15 mouse cellular contexts compared by ENCODE assay signal in the genomic region with DNA sequence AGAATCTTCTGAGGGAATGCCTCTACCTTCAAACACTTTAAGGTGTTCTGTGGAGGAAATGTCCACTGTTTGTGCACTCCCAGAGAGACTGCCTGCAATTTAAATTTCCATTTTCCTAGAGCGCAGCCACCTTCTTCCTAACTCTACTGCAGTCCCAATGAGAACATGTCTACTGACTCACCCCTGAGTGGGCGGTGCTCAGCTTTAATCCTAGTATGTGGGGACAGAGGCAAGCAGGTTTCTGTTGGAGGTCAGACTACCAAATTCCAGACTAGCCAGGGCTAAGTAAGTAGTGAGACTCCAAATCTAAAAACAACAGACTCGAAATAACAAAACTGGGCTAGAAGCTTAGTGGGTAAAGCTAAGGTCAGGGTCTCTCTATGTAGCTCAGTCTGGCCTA. TPM values are rescaled to one million over a fixed set of nuclear protein-coding genes. Genes with fewer than 3 reads are reported as not detected.
A peak's percentile ranks its signal among the peaks of the same experiment; 100 is the strongest.
DNase-seq lines count a peak whose midpoint lies in the region.
"Had no signal": no experiment of that assay in that cellular context is flagged by ENCODE, and none has a peak within 500 bp of the region (broad histone marks: within the 10 kb centered on the region; RNA-seq: fewer than 3 reads in every experiment).

No protein-coding gene starts in this region.

- DNase-seq in heart, adult 11 months, result peak; percentile 44
- no peak for DNase-seq in heart, postnatal 36 days
- DNase-seq in right cerebral cortex, adult 18-20 months, result peak; percentile 60
- no peak for DNase-seq in right cerebral cortex, postnatal 4 days
- DNase-seq in brain, adult 2 months (ENCODE audit: low read depth, low spot score), result peak; percentile 65
- no peak for DNase-seq in B cell, adult 2 months
- no peak for DNase-seq in urinary bladder, postnatal 36 days (ENCODE audit: low spot score in 2 of 2)
- DNase-seq: adrenal gland, adult 2 months; adrenal gland, postnatal 10 days; adrenal gland, postnatal 25 days; cerebellum, adult 11-12 months; cerebellum, adult 9-10 months; cerebellum, postnatal 10 days; cerebellum, postnatal 25 days had no signal

- intact Hi-C loops in heart, postnatal 36 days (cut with DNase I), result no loop called here

RNA-seq across cellular contexts. Expression of gene Klf9, which starts 37.5 kb away (rescaled TPM):
- 100 to 1,000 TPM; 135 to 146 TPM for total RNA-seq in heart, postnatal 36 days (2021)
- total RNA-seq: MEL had no signal

Comparison
In these comparisons a context has a peak if more than half of its experiments do, and no peak if none do; other contexts are left out.
1. DNase-seq: peak in heart, adult 11 months (single experiment), right cerebral cortex, adult 18-20 months (single experiment) and brain, adult 2 months (single experiment); none in heart, postnatal 36 days (0 of 2), right cerebral cortex, postnatal 4 days (single experiment), B cell, adult 2 months (0 of 2) and urinary bladder, postnatal 36 days (0 of 2).